Mouse (Mus musculus): ENCODE results near the gene Mif.

Gene Mif

DNA sequence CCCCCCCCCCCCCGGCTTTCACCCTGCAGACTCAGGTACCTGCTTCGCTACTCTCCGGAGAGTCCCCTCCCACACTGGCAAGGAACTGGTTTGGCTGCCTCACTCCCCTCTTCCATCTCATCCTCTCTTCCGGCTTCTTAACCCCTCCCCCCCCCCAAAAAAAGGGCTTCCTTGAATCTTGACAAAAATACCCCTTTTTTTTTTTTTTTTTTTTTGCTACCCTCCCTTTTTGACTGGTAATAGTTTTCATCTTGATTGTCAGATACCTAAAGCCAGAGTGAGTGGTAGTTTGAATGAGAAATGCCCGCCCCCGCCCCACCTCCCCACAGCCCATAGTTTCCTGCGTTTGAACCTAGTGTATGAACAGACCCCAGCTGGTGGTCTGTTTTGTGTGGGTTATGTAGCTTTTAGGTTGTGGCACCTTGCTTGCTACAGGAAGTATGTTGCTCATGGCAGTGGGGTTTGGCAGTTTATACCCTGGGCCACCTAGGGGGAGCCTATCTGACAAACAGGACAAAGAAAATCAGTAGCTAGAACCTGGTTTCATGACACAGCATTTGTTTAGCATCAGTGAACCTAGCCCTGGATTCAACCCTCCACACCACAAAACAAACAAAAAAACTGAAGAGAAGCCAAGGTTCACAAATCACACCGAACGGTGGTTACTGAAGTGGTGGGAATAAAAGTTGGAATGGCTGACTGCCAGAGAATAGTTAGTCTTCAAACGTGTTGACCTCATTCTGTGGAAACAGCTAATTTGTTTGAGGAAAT lies 24.1 kb downstream of the Mif start:
- DNase-seq = no peak

GRCm38 (mm10) chr10:75835307-75835706 lies 24.7 kb downstream of the Mif start:
- no peak for DNase-seq

GRCm38 (mm10) chr10:75834721-75835120 lies 25.3 kb downstream of the Mif start:
- no peak for DNase-seq

DNA sequence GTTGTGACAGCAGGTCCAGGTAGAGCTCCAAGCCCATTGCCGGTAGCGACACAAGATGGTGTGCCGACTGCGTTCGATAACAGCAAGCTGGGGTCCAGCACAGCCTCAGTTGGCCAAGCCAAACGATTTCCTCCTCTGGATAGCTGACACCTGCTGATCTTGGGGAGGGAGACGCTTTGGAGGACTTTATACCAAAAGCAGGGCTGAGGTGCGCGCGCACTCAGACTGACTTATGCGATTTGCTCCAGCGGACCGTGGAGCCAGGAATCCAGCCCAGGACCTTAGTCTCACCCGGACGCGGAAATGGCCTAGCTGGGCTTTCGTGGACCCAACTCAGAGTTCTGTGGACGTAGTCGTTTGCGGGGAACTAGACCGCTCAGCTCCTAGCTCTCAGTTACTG lies 25.8 kb downstream of the Mif start:
- no peak for DNase-seq

- DNase-seq = no peak
These were observed 26.5 kb downstream of the Mif start for GRCm38 (mm10) chr10:75833456-75834080.

- DNase-seq = peak; percentile 53
These were observed 27.7 kb downstream of the Mif start for GRCm38 (mm10) chr10:75832272-75832895.

- DNase-seq = no peak
These were observed 29.8 kb downstream of the Mif start for GRCm38 (mm10) chr10:75830275-75830670.

DNA sequence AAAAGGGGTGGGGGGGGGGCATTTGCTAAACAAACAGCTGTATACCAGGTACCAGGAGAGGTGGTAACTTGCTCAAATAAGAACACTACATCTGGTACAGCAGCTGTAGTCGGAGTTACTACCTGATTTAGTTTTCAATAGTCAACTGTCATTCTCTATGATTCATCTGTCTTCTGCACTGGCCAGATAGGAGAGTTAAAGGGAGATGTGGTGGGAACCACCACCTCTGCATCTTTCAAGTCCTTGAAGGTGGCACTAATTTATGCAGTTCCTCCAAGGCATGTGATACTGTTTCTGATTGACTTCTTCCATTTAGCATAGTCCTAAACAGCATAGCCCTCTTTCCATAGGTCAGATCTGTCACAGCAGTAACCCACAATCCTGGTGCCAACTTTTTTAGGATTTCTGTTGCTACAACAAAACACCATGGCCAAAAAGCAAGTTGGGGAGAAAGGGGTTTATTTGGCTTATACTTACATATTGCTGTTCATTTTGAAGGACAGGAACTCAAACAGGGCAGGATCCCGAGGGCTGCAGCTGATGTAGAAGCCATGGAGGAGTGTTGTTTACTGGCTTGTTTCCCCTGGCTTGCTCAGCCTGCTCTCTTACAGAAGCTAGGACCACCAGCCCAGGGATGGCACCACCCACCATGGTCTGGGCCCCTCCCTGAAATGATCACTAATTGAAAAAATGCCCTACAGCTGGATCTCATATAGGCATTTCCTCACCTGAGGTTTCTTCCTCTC lies 30.3 kb downstream of the Mif start:
- DNase-seq = no peak

DNA sequence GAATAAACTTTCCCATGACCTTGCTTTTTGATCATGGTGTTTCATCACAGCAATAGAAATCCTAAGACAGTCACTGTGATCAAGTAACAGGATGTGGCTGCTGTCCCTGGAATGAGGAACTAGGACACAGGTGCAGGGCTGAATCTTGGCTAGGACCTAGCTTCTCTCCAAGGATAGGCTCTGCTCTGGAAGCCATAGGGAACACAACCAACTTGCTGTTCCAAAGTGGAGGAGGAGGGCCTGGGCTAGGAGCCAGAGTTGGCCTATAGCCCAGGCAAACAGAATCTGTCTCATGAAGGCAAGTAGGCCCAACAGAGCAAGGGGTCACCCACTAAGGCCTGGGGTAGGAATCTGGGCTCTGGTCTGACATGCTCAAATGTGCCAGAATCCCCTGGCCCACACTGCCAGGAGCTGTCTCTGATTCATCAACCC lies 31.5 kb downstream of the Mif start:
- DNase-seq = peak; percentile 53

DNA sequence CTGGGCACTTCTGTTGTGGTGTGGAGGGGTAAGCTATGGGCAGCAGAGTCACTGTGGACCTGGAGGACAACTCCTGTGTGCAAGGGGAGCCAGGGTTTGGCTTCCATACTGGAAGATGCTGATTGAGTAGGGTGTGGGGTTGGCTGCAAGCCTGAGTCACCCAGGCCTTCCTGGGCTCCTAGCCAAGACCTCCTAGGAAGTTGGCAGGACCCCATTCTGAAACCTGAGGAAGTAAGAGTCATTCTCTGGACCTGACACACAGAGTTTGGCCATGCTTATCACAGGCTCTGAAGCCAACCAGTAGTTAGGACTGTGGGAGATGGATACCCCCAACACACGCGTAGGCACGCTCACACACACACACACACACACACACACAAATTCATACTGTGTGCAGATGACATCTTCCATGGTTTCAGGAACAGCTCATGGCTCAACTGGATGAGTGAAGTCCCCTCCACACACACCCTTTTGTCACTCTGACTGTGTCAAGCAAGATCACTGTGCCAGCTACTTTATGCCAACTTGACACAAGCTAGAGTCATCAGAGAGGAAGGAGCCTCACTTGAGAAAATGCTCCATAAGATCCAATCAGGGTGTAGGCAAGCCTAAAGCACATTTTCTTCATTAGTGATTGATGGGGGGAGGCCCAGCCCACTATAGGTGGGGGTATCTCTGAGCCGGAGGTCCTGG lies 32.2 kb downstream of the Mif start:
- DNase-seq = no peak

GRCm38 (mm10) chr10:75824530-75824929 lies 35.5 kb downstream of the Mif start:
- no peak for DNase-seq

GRCm38 (mm10) chr10:75823782-75824181 lies 36.3 kb downstream of the Mif start:
- DNase-seq = no peak

DNA sequence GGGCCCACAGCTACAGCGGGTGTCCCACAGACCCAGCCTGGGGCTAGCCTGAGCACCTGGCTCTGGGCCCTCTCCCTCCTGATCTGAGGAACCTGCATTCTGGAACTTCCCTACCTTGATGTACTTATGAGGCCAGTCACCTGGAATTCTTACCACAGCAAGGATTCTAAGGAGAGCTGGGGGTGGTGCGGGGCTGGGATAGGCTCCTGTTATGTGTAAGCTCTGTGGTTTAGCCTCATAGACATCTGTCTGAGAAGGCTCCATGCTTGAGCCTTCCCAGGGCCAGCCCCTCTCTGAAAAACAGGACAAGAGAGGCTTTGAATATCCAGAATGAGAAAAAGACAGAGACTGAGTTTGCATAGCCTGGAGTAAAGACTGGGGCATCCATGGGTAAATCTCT lies 37.6 kb downstream of the Mif start, which contains the start of gene Gstt4:
TSS of gene Gstt4 (minus strand) at position 101 of the 400 bp plus-strand sequence.
- DNase-seq = no peak

DNA sequence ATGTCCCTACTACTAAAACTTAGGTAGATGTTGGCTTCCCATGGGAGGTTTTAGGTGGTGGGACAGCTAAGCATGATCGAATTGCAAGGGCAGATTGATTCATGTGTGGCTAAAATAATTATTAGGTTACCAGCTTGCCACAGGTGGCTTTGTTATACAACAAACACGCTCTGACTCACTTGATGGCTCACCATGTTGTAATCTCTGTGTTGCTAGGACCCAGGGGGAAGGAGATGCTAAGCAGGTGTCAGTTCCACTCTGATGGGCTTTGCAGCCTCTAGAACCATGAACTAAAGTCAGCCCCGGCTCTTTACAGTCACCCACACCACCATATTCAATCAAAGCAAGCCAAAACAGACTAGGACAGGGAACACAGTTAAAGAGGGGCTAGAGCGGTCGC lies 40.2 kb downstream of the Mif start:
- no peak for DNase-seq

DNA sequence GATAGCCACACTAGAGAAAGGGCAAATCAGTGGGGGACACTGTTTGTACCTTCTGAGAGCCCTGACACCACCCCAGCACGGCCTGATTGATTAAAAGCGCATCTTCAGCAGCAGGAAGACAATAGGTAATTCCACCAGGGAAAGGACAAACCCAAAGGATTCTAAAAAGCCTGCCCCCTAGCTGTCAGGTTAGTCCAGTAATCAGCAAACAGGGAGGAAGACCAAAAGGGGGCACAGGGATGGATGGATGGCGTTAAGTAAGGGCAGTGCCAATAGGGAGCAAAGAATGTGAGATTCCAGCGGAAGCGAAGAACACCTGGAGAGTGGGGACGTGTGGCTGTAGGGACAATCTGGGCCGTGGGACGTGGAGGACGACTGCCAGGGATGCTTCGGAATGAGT lies 41.4 kb downstream of the Mif start:
- no peak for DNase-seq
